Mouse (Mus musculus): ENCODE measurements around the gene Ccdc102a.

- TF ChIP-seq CTCF (IDR thresholded peaks at IDR 0.05) (no peak), EP300 (IDR thresholded peaks at IDR 0.05) (no peak)
These were observed 1.4 kb upstream of the Ccdc102a start for GRCm38 (mm10) chr8:94919256-94919655.
